Mouse (Mus musculus): ENCODE measurements around the gene Jph4. TPM values are rescaled to one million over a fixed set of nuclear protein-coding genes. Genes with fewer than 3 reads are reported as not detected.
A peak's percentile ranks its signal among the peaks of the same experiment; 100 is the strongest.

Gene Jph4
- polyA plus RNA-seq, 1 experiment: 7.4 TPM

DNA sequence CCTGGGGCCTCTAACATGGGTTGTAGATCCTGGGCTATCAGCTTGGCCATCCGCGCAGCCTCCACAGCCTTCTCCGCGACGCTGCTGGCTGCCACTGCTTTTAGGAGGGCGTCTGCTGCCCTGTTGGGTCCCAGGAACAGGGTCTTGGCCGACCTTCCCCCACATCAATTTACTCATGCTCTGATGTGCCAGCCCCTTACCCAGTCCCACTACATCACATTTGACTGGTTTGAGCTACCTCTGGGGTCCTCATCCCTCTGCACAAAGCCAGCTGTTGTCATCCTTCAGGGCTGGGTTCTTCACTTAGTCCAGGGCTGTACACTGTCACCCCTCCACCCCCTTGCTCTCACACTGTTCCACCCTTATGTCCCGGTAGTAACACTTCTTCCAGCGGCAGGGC is 6.7 kb downstream of the Jph4 start:
- peaks cover 37% of the 10 kb centered on the region for H3K4me1 ChIP-seq (ENCODE audit: control insufficient read depth, insufficient read depth, low read length)
- H3K27me3 ChIP-seq (ENCODE audit: control insufficient read depth, insufficient read depth, low read length): no peaks in the 10 kb centered on the region; the same call in 1 of the 2 replicates
- H3K4me3 ChIP-seq (ENCODE audit: control insufficient read depth, low read depth, low read length): no peak overlapping the region; the same call in 1 of the 2 replicates
- H3K27ac ChIP-seq (ENCODE audit: control insufficient read depth, insufficient read depth, low read depth, low read length): no peak overlapping the region
- TF ChIP-seq CTCF (IDR thresholded peaks at IDR 0.05; ENCODE audit: control insufficient read depth, insufficient read depth, insufficient replicate concordance, low read depth, low read length): no peak
- no peak for TF ChIP-seq POLR2A (IDR thresholded peaks at IDR 0.05; ENCODE audit: control insufficient read depth, low read depth, low read length)
- H3K36me3 ChIP-seq (ENCODE audit: control insufficient read depth, insufficient read depth, low read length): no peaks in the 10 kb centered on the region

DNA sequence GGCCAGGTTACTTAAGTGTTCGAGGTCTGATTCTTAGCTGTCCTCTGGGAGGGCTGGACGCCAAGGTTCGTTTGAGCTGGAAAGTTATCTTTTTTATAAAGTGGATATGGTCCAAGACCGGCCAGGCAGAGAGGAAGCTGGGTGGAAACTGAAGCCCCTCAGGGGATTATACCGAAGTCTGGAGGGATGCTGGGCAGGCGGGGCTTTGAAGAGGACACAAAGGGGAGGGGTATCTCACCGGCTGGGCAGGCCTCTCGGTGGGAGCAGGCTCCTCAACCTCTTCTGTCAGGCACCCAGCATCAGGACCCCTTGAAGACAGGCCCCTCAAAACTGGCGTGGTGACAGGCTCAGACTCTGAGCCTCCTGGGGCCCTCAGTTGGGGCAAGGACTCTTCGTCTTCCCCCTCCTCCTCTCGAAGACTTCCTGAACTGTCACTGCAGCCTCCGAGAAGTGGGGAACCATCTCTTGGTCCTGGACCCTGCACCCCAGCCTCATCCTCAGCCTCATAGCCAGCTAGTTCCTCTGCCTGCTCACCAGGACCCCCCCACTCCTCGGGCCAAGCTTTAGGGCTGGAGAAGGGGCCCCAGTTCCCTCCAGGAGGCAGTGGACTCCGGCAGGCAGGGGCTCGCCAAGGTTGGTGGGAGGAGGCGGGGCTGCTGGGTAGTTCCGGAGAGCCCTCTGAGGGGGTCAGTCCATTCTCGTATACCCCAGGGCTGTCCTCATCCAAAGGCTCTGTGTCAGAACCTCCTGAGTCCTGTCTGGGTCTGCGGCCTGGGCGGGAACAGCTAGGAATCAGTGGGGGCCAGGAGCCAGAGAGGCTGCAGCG is 7.5 kb downstream of the Jph4 start:
- Histone ChIP-seq H3K4me1 (ENCODE audit: control insufficient read depth, insufficient read depth, low read length) (peaks cover 37% of the 10 kb centered on the region), H3K27me3 (ENCODE audit: control insufficient read depth, insufficient read depth, low read length) (no peaks in the 10 kb centered on the region), H3K27ac (ENCODE audit: control insufficient read depth, insufficient read depth, low read depth, low read length) (no peak overlapping the region), H3K36me3 (ENCODE audit: control insufficient read depth, insufficient read depth, low read length) (no peaks in the 10 kb centered on the region), H3K4me3 (ENCODE audit: control insufficient read depth, low read depth, low read length) (peak overlapping the region; percentile 37; the same call in 1 of the 2 replicates)
- TF ChIP-seq POLR2A (IDR thresholded peaks at IDR 0.05; ENCODE audit: control insufficient read depth, low read depth, low read length) (no peak), CTCF (IDR thresholded peaks at IDR 0.05; ENCODE audit: control insufficient read depth, insufficient read depth, insufficient replicate concordance, low read depth, low read length) (no peak)

- Histone ChIP-seq H3K27me3 (ENCODE audit: control insufficient read depth, insufficient read depth, low read length) (no peaks in the 10 kb centered on the region), H3K4me3 (ENCODE audit: control insufficient read depth, low read depth, low read length) (peak overlapping the region; percentile 49), H3K4me1 (ENCODE audit: control insufficient read depth, insufficient read depth, low read length) (peaks cover 31% of the 10 kb centered on the region)
Measured at GRCm38 (mm10) chr14:55108202-55108870, 8.4 kb downstream of the Jph4 start.

DNA sequence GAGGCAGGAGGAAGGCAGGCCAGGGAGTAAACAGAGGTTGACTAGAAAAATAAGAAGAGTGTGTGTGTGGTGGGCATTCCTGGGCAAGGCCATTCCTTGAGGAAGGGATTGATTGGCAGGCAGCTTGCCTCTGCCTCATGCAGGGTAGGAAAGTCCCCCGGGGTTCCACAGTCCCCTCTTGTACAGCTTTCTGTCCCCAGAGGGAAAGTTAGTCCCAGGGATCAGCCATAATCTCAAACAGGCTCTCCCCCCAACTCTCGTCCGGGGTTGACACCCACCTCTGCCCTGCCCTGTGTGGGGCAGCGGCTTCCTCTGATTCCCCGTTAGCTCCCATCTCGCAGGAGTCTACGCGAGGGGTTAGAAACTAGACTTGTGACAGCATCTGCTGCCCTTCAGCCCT is 9.7 kb downstream of the Jph4 start:
- no peak for TF ChIP-seq CTCF (IDR thresholded peaks at IDR 0.05; ENCODE audit: control insufficient read depth, insufficient read depth, insufficient replicate concordance, low read depth, low read length)
- no peak for TF ChIP-seq POLR2A (IDR thresholded peaks at IDR 0.05; ENCODE audit: control insufficient read depth, low read depth, low read length)
- no peak overlapping the region for H3K27ac ChIP-seq (ENCODE audit: control insufficient read depth, insufficient read depth, low read depth, low read length)
- no peaks in the 10 kb centered on the region for H3K27me3 ChIP-seq (ENCODE audit: control insufficient read depth, insufficient read depth, low read length)
- H3K36me3 ChIP-seq (ENCODE audit: control insufficient read depth, insufficient read depth, low read length): no peaks in the 10 kb centered on the region
- H3K4me3 ChIP-seq (ENCODE audit: control insufficient read depth, low read depth, low read length): no peak overlapping the region
- peaks cover 31% of the 10 kb centered on the region for H3K4me1 ChIP-seq (ENCODE audit: control insufficient read depth, insufficient read depth, low read length)

More at GRCm38 (mm10) chr14:55108202-55108870, 8.4 kb downstream of the Jph4 start:
- TF ChIP-seq CTCF (IDR thresholded peaks at IDR 0.05; ENCODE audit: control insufficient read depth, insufficient read depth, insufficient replicate concordance, low read depth, low read length) (no peak), POLR2A (IDR thresholded peaks at IDR 0.05; ENCODE audit: control insufficient read depth, low read depth, low read length) (peak; percentile 31; the same call in 1 of the 2 replicates)
- Histone ChIP-seq H3K27ac (ENCODE audit: control insufficient read depth, insufficient read depth, low read depth, low read length) (no peak overlapping the region), H3K36me3 (ENCODE audit: control insufficient read depth, insufficient read depth, low read length) (no peaks in the 10 kb centered on the region)

- no peaks in the 10 kb centered on the region for H3K36me3 ChIP-seq (ENCODE audit: control insufficient read depth, insufficient read depth, low read length)
- H3K4me3 ChIP-seq (ENCODE audit: control insufficient read depth, low read depth, low read length): peak within 1 kb of the TSS; percentile 68
- H3K27me3 ChIP-seq (ENCODE audit: control insufficient read depth, insufficient read depth, low read length): no peaks in the 10 kb centered on the region
- no peak within 1 kb of the TSS for H3K27ac ChIP-seq (ENCODE audit: control insufficient read depth, insufficient read depth, low read depth, low read length)
- H3K4me1 ChIP-seq (ENCODE audit: control insufficient read depth, insufficient read depth, low read length): peaks cover 31% of the 10 kb centered on the region
- TF ChIP-seq CTCF (IDR thresholded peaks at IDR 0.05; ENCODE audit: control insufficient read depth, insufficient read depth, insufficient replicate concordance, low read depth, low read length) (no peak), POLR2A (IDR thresholded peaks at IDR 0.05; ENCODE audit: control insufficient read depth, low read depth, low read length) (peak; percentile 63; the same call in 1 of the 2 replicates)
Measured at GRCm38 (mm10) chr14:55105836-55106809, 10.6 kb downstream of the Jph4 start, which contains the start of gene Ap1g2. TSS of gene Ap1g2 (minus strand) at chr14:55106593.

GRCm38 (mm10) chr14:55105386-55105785 is 11.3 kb downstream of the Jph4 start:
- no peak for TF ChIP-seq POLR2A (IDR thresholded peaks at IDR 0.05; ENCODE audit: control insufficient read depth, low read depth, low read length)
- TF ChIP-seq CTCF (IDR thresholded peaks at IDR 0.05; ENCODE audit: control insufficient read depth, insufficient read depth, insufficient replicate concordance, low read depth, low read length): no peak
- Histone ChIP-seq H3K27ac (ENCODE audit: control insufficient read depth, insufficient read depth, low read depth, low read length) (no peak overlapping the region), H3K36me3 (ENCODE audit: control insufficient read depth, insufficient read depth, low read length) (no peaks in the 10 kb centered on the region), H3K27me3 (ENCODE audit: control insufficient read depth, insufficient read depth, low read length) (no peaks in the 10 kb centered on the region), H3K4me1 (ENCODE audit: control insufficient read depth, insufficient read depth, low read length) (peaks cover 31% of the 10 kb centered on the region), H3K4me3 (ENCODE audit: control insufficient read depth, low read depth, low read length) (no peak overlapping the region)

Measured in testis, adult 2 months (tissue).